Mouse (Mus musculus): Measurements from ENCODE around the gene Tnrc18. TPM values are rescaled to one million over a fixed set of nuclear protein-coding genes. Genes with fewer than 3 reads are reported as not detected.
A peak's percentile ranks its signal among the peaks of the same experiment; 100 is the strongest.

The Tnrc18 gene
- polyA plus RNA-seq, 1 experiment from 2014 or later = 11.1 TPM

- Histone ChIP-seq H3K4me3 (ENCODE audit: low read depth, low read length) (peak overlapping the region; percentile 74), H3K4me2 (peak overlapping the region; percentile 84), H3K9ac (ENCODE audit: low read depth, low read length) (peak overlapping the region; percentile 77), H3K27me3 (replicated peaks; ENCODE audit: control insufficient read depth, insufficient read depth, low read length) (peaks cover 92% of the 10 kb centered on the region), H3K9me3 (ENCODE audit: control insufficient read depth, low read length) (no peaks in the 10 kb centered on the region), H3K4me1 (replicated peaks; ENCODE audit: control insufficient read depth, insufficient read depth, low read length) (peaks cover 20% of the 10 kb centered on the region), H3K27ac (ENCODE audit: low read depth, low read length) (peak overlapping the region; percentile 97), H3K36me3 (ENCODE audit: control insufficient read depth, insufficient read depth, low read length) (no peaks in the 10 kb centered on the region)
- ATAC-seq (replicated peaks; ENCODE audit: low FRiP score) (no peak), DNase-seq (ENCODE audit: low spot score) (peak; percentile 71)
- WGBS = under 1% methylated on average over 53 of the region's 53 CpGs
Observed at GRCm38 (mm10) chr5:142820276-142821265, 3.1 kb upstream of the Tnrc18 start.

GRCm38 (mm10) chr5:142819385-142820275 lies 2.2 kb upstream of the Tnrc18 start:
- DNase-seq (ENCODE audit: low spot score) (peak; percentile 58), ATAC-seq (replicated peaks; ENCODE audit: low FRiP score) (no peak)
- Histone ChIP-seq H3K27ac (ENCODE audit: low read depth, low read length) (peak overlapping the region; percentile 97), H3K36me3 (ENCODE audit: control insufficient read depth, insufficient read depth, low read length) (no peaks in the 10 kb centered on the region), H3K9me3 (ENCODE audit: control insufficient read depth, low read length) (no peaks in the 10 kb centered on the region), H3K4me3 (ENCODE audit: low read depth, low read length) (peak overlapping the region; percentile 74), H3K27me3 (replicated peaks; ENCODE audit: control insufficient read depth, insufficient read depth, low read length) (peaks cover 93% of the 10 kb centered on the region), H3K4me1 (replicated peaks; ENCODE audit: control insufficient read depth, insufficient read depth, low read length) (peaks cover 14% of the 10 kb centered on the region), H3K4me2 (peak overlapping the region; percentile 84), H3K9ac (ENCODE audit: low read depth, low read length) (peak overlapping the region; percentile 77)
- 1% methylated on average over 36 of the region's 36 CpGs for WGBS

GRCm38 (mm10) chr5:142818435-142819360 lies 1.2 kb upstream of the Tnrc18 start:
- WGBS = under 1% methylated on average over 43 of the region's 43 CpGs
- H3K27me3 ChIP-seq (replicated peaks; ENCODE audit: control insufficient read depth, insufficient read depth, low read length) = peaks cover 93% of the 10 kb centered on the region
- peak overlapping the region; percentile 77 for H3K9ac ChIP-seq (ENCODE audit: low read depth, low read length)
- no peaks in the 10 kb centered on the region for H3K9me3 ChIP-seq (ENCODE audit: control insufficient read depth, low read length)
- no peaks in the 10 kb centered on the region for H3K36me3 ChIP-seq (ENCODE audit: control insufficient read depth, insufficient read depth, low read length)
- H3K4me3 ChIP-seq (ENCODE audit: low read depth, low read length) = peak overlapping the region; percentile 74
- H3K27ac ChIP-seq (ENCODE audit: low read depth, low read length) = peak overlapping the region; percentile 97
- peak; percentile 71 for DNase-seq (ENCODE audit: low spot score)
- H3K4me2 ChIP-seq = peak overlapping the region; percentile 84
- H3K4me1 ChIP-seq (replicated peaks; ENCODE audit: control insufficient read depth, insufficient read depth, low read length) = peaks cover 15% of the 10 kb centered on the region; the same call in 1 of the 2 replicates
- no peak for ATAC-seq (replicated peaks; ENCODE audit: low FRiP score)

- DNase-seq (ENCODE audit: low spot score) (peak; percentile 76), ATAC-seq (replicated peaks; ENCODE audit: low FRiP score) (no peak)
- H3K4me1 ChIP-seq (replicated peaks; ENCODE audit: control insufficient read depth, insufficient read depth, low read length) = peaks cover 21% of the 10 kb centered on the region
- peak overlapping the region; percentile 84 for H3K4me2 ChIP-seq
- under 1% methylated on average over 69 of the region's 71 CpGs for WGBS
- peak overlapping the region; percentile 84 for H3K9ac ChIP-seq (ENCODE audit: low read depth, low read length)
- no peaks in the 10 kb centered on the region for H3K9me3 ChIP-seq (ENCODE audit: control insufficient read depth, low read length)
- H3K27ac ChIP-seq (ENCODE audit: low read depth, low read length) = peak overlapping the region; percentile 99
- H3K36me3 ChIP-seq (ENCODE audit: control insufficient read depth, insufficient read depth, low read length) = no peaks in the 10 kb centered on the region
- peak overlapping the region; percentile 74 for H3K4me3 ChIP-seq (ENCODE audit: low read depth, low read length)
- H3K27me3 ChIP-seq (replicated peaks; ENCODE audit: control insufficient read depth, insufficient read depth, low read length) = peaks cover 93% of the 10 kb centered on the region
Observed at GRCm38 (mm10) chr5:142816811-142817523, 495 bp downstream of the Tnrc18 start.

DNA sequence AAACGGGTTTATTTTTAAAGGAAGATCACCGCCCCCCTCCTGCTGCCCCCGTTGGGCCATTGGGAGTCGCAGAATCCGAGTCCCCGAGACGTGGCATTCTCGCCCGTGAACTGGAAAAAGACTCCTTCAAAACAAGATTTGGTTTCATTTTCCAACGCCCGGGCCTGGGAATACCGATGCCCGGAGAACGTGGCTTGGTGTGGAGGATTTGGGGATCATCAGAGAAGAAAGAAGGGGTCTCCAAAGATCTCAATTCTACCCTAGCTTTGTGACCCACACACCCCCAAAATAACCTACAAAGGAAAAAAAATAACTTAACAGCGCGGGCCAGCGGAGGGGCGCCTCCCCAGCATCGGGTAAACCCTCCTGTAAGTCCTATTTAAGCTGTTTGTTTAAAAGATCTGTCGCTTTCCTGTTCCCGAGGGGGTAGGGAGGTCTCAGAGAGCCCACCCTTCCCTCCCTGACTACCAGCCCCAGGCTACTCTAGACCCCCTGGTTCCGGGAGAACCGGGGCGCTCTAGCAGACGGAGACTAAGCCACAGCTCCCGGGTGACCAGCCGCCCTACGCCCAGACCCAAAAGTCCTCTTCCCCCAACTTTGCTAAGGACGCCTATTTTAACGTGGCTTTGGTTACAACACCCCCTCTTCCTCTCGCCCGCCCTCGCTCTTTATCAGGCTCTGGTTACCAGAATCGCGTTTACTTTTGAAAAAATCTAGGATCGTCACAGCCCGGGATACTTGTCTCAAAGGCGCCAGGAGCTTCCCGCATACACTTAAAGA lies 1.2 kb downstream of the Tnrc18 start:
- WGBS = under 1% methylated on average over 39 of the region's 39 CpGs
- Histone ChIP-seq H3K4me1 (replicated peaks; ENCODE audit: control insufficient read depth, insufficient read depth, low read length) (peaks cover 28% of the 10 kb centered on the region), H3K4me3 (ENCODE audit: low read depth, low read length) (peak overlapping the region; percentile 74), H3K9ac (ENCODE audit: low read depth, low read length) (peak overlapping the region; percentile 84), H3K9me3 (ENCODE audit: control insufficient read depth, low read length) (no peaks in the 10 kb centered on the region), H3K27ac (ENCODE audit: low read depth, low read length) (peak overlapping the region; percentile 99), H3K36me3 (ENCODE audit: control insufficient read depth, insufficient read depth, low read length) (no peaks in the 10 kb centered on the region), H3K27me3 (replicated peaks; ENCODE audit: control insufficient read depth, insufficient read depth, low read length) (peaks cover 93% of the 10 kb centered on the region), H3K4me2 (peak overlapping the region; percentile 84)
- ATAC-seq (replicated peaks; ENCODE audit: low FRiP score) (no peak), DNase-seq (ENCODE audit: low spot score) (peak; percentile 55)

GRCm38 (mm10) chr5:142815421-142816001 lies 2.0 kb downstream of the Tnrc18 start:
- Histone ChIP-seq H3K4me1 (replicated peaks; ENCODE audit: control insufficient read depth, insufficient read depth, low read length) (peaks cover 35% of the 10 kb centered on the region), H3K4me2 (peak overlapping the region; percentile 84), H3K4me3 (ENCODE audit: low read depth, low read length) (peak overlapping the region; percentile 74), H3K9ac (ENCODE audit: low read depth, low read length) (peak overlapping the region; percentile 84), H3K36me3 (ENCODE audit: control insufficient read depth, insufficient read depth, low read length) (no peaks in the 10 kb centered on the region), H3K9me3 (ENCODE audit: control insufficient read depth, low read length) (no peaks in the 10 kb centered on the region), H3K27me3 (replicated peaks; ENCODE audit: control insufficient read depth, insufficient read depth, low read length) (peaks cover 90% of the 10 kb centered on the region), H3K27ac (ENCODE audit: low read depth, low read length) (peak overlapping the region; percentile 99)
- no peak for ATAC-seq (replicated peaks; ENCODE audit: low FRiP score)
- WGBS = under 1% methylated on average over 30 of the region's 30 CpGs
- DNase-seq (ENCODE audit: low spot score) = no peak

Data from liver, embryonic 11.5 days (tissue).